Mouse (Mus musculus) C2C12 (cell line): ENCODE data around the gene Gm37240.

Experiments
- CTCF ChIP-seq: IDR thresholded peaks from one replicate; pipeline ENCODE4 v1.5.1; 2011; ENCODE audit not compliant: control insufficient read depth, insufficient read depth, insufficient read length
- FOSL1 ChIP-seq: IDR thresholded peaks from one replicate; pipeline ENCODE4 v1.8.0; 2011; ENCODE audit warnings: mild to moderate bottlenecking, low read length; ENCODE audit not compliant: poor library complexity, insufficient read depth, severe bottlenecking
- MYOG ChIP-seq: IDR thresholded peaks from one replicate; pipeline ENCODE4 v1.6.1; 2011; ENCODE audit not compliant: control insufficient read depth, insufficient read length; ENCODE audit errors: extremely low read depth

GRCm38 (mm10) chr3:85827815-85828214 lies 59.5 kb downstream of the Gm37240 start:
- TF ChIP-seq MYOG (no peak), CTCF (no peak), FOSL1 (no peak)
